Mouse (Mus musculus): ENCODE measurements around the gene Lingo2. TPM values are rescaled to one million over a fixed set of nuclear protein-coding genes. Genes with fewer than 3 reads are reported as not detected.
A peak's percentile ranks its signal among the peaks of the same experiment; 100 is the strongest.

The Lingo2 gene
- polyA plus RNA-seq, 1 experiment from 2014 or later, result 40.5 TPM

- Histone ChIP-seq H3K36me3 (no peaks in the 10 kb centered on the region), H3K9ac (no peak overlapping the region), H3K27ac (no peak overlapping the region), H3K27me3 (no peaks in the 10 kb centered on the region), H3K4me1 (replicated peaks) (no peaks in the 10 kb centered on the region), H3K9me3 (no peaks in the 10 kb centered on the region), H3K4me2 (no peak overlapping the region), H3K4me3 (no peak overlapping the region)
- WGBS, result 73% methylated on average over 1 of the region's 1 CpGs
- no peak for ATAC-seq (ENCODE audit: low FRiP score)
These were observed 461.3 kb downstream of the Lingo2 start for GRCm38 (mm10) chr4:36490255-36490654.

- H3K9ac ChIP-seq, result no peak overlapping the region
- no peaks in the 10 kb centered on the region for H3K36me3 ChIP-seq
- no peaks in the 10 kb centered on the region for H3K27me3 ChIP-seq
- H3K4me2 ChIP-seq, result no peak overlapping the region
- no peak overlapping the region for H3K4me3 ChIP-seq
- no peak overlapping the region for H3K27ac ChIP-seq
- H3K9me3 ChIP-seq, result no peaks in the 10 kb centered on the region
- no peak for ATAC-seq (ENCODE audit: low FRiP score)
- WGBS, result 83% methylated on average over 3 of the region's 3 CpGs
- no peaks in the 10 kb centered on the region for H3K4me1 ChIP-seq (replicated peaks)
These were observed 516.3 kb downstream of the Lingo2 start for GRCm38 (mm10) chr4:36435211-36435610.

GRCm38 (mm10) chr4:36426192-36426591, 525.4 kb downstream of the Lingo2 start:
- peak; percentile 92 for ATAC-seq (ENCODE audit: low FRiP score)
- Histone ChIP-seq H3K9me3 (no peaks in the 10 kb centered on the region), H3K4me3 (no peak overlapping the region), H3K36me3 (no peaks in the 10 kb centered on the region), H3K27ac (no peak overlapping the region; the same call in 1 of the 2 replicates), H3K27me3 (no peaks in the 10 kb centered on the region), H3K9ac (no peak overlapping the region), H3K4me2 (no peak overlapping the region), H3K4me1 (replicated peaks) (peaks cover 5% of the 10 kb centered on the region; the same call in 1 of the 2 replicates)
- WGBS, result 24% methylated on average over 5 of the region's 5 CpGs

- Histone ChIP-seq H3K36me3 (no peaks in the 10 kb centered on the region), H3K9ac (no peak overlapping the region), H3K4me1 (replicated peaks) (no peaks in the 10 kb centered on the region), H3K4me3 (no peak overlapping the region), H3K27ac (no peak overlapping the region), H3K4me2 (no peak overlapping the region), H3K9me3 (no peaks in the 10 kb centered on the region), H3K27me3 (no peaks in the 10 kb centered on the region)
- no peak for ATAC-seq (ENCODE audit: low FRiP score)
- WGBS, result 96% methylated on average over 3 of the region's 3 CpGs
These were observed 544.2 kb downstream of the Lingo2 start for GRCm38 (mm10) chr4:36407350-36407749.

GRCm38 (mm10) chr4:36368925-36369324, 582.6 kb downstream of the Lingo2 start:
- no peak for ATAC-seq (ENCODE audit: low FRiP score)
- Histone ChIP-seq H3K27ac (no peak overlapping the region), H3K27me3 (no peaks in the 10 kb centered on the region), H3K36me3 (no peaks in the 10 kb centered on the region), H3K9me3 (no peaks in the 10 kb centered on the region), H3K4me2 (no peak overlapping the region), H3K4me1 (replicated peaks) (no peaks in the 10 kb centered on the region), H3K4me3 (no peak overlapping the region), H3K9ac (no peak overlapping the region)
- 86% methylated on average over 3 of the region's 3 CpGs for WGBS

GRCm38 (mm10) chr4:36354401-36354800, 597.1 kb downstream of the Lingo2 start:
- no peak overlapping the region for H3K4me2 ChIP-seq
- H3K9ac ChIP-seq, result no peak overlapping the region
- no peak for ATAC-seq (ENCODE audit: low FRiP score)
- no peaks in the 10 kb centered on the region for H3K27me3 ChIP-seq
- 82% methylated on average over 2 of the region's 2 CpGs for WGBS
- H3K4me1 ChIP-seq (replicated peaks), result no peaks in the 10 kb centered on the region
- no peaks in the 10 kb centered on the region for H3K36me3 ChIP-seq
- H3K4me3 ChIP-seq, result no peak overlapping the region
- H3K9me3 ChIP-seq, result no peaks in the 10 kb centered on the region
- no peak overlapping the region for H3K27ac ChIP-seq

- Histone ChIP-seq H3K9ac (no peak overlapping the region), H3K9me3 (no peaks in the 10 kb centered on the region), H3K4me1 (replicated peaks) (no peaks in the 10 kb centered on the region), H3K36me3 (no peaks in the 10 kb centered on the region), H3K4me2 (no peak overlapping the region), H3K27me3 (no peaks in the 10 kb centered on the region), H3K27ac (no peak overlapping the region), H3K4me3 (no peak overlapping the region)
- WGBS, result 88% methylated on average over 1 of the region's 1 CpGs
- no peak for ATAC-seq (ENCODE audit: low FRiP score)
These were observed 619.8 kb downstream of the Lingo2 start for GRCm38 (mm10) chr4:36331741-36332140.

- Histone ChIP-seq H3K4me2 (no peak overlapping the region), H3K9me3 (no peaks in the 10 kb centered on the region), H3K9ac (no peak overlapping the region), H3K36me3 (no peaks in the 10 kb centered on the region), H3K27me3 (no peaks in the 10 kb centered on the region), H3K27ac (no peak overlapping the region), H3K4me3 (no peak overlapping the region), H3K4me1 (replicated peaks) (no peaks in the 10 kb centered on the region)
- no peak for ATAC-seq (ENCODE audit: low FRiP score)
These were observed 625.9 kb downstream of the Lingo2 start for GRCm38 (mm10) chr4:36325603-36326002.

- no peaks in the 10 kb centered on the region for H3K27me3 ChIP-seq
- H3K4me2 ChIP-seq, result no peak overlapping the region
- H3K4me1 ChIP-seq (replicated peaks), result no peaks in the 10 kb centered on the region; the same call in 1 of the 2 replicates
- no peak overlapping the region for H3K27ac ChIP-seq
- ATAC-seq (ENCODE audit: low FRiP score), result no peak
- H3K4me3 ChIP-seq, result no peak overlapping the region
- WGBS, result 78% methylated on average over 2 of the region's 2 CpGs
- no peaks in the 10 kb centered on the region for H3K36me3 ChIP-seq
- H3K9me3 ChIP-seq, result no peaks in the 10 kb centered on the region
- H3K9ac ChIP-seq, result no peak overlapping the region
These were observed 638.5 kb downstream of the Lingo2 start for GRCm38 (mm10) chr4:36313067-36313466.

- Histone ChIP-seq H3K27ac (no peak overlapping the region), H3K9ac (no peak overlapping the region), H3K36me3 (no peaks in the 10 kb centered on the region), H3K27me3 (no peaks in the 10 kb centered on the region), H3K4me2 (no peak overlapping the region), H3K9me3 (no peaks in the 10 kb centered on the region), H3K4me1 (replicated peaks) (no peaks in the 10 kb centered on the region; the same call in 1 of the 2 replicates), H3K4me3 (no peak overlapping the region)
- no peak for ATAC-seq (ENCODE audit: low FRiP score)
- 82% methylated on average over 6 of the region's 6 CpGs for WGBS
These were observed 640.1 kb downstream of the Lingo2 start for GRCm38 (mm10) chr4:36311431-36311830.

GRCm38 (mm10) chr4:36305228-36305627, 646.3 kb downstream of the Lingo2 start:
- Histone ChIP-seq H3K36me3 (no peaks in the 10 kb centered on the region), H3K27me3 (no peaks in the 10 kb centered on the region), H3K4me1 (replicated peaks) (no peaks in the 10 kb centered on the region), H3K9ac (no peak overlapping the region), H3K27ac (no peak overlapping the region), H3K4me2 (no peak overlapping the region), H3K4me3 (no peak overlapping the region), H3K9me3 (no peaks in the 10 kb centered on the region)
- WGBS, result 82% methylated on average over 1 of the region's 1 CpGs
- ATAC-seq (ENCODE audit: low FRiP score), result no peak

GRCm38 (mm10) chr4:36289701-36290053, 661.9 kb downstream of the Lingo2 start:
- Histone ChIP-seq H3K9ac (0 out of 2 replicates have a peak overlapping the region, but pooled peaks have one; percentile 43), H3K36me3 (no peaks in the 10 kb centered on the region), H3K4me1 (replicated peaks) (peaks cover 12% of the 10 kb centered on the region), H3K27ac (no peak overlapping the region), H3K4me2 (peak overlapping the region; percentile 55), H3K4me3 (peak overlapping the region; percentile 28), H3K27me3 (no peaks in the 10 kb centered on the region), H3K9me3 (no peaks in the 10 kb centered on the region)
- WGBS, result 66% methylated on average over 8 of the region's 8 CpGs
- no peak for ATAC-seq (ENCODE audit: low FRiP score)

- Histone ChIP-seq H3K36me3 (no peaks in the 10 kb centered on the region), H3K27ac (peak overlapping the region; percentile 52; the same call in 1 of the 2 replicates), H3K4me3 (peak overlapping the region; percentile 28), H3K9me3 (no peaks in the 10 kb centered on the region), H3K4me2 (peak overlapping the region; percentile 55), H3K9ac (peak overlapping the region; percentile 43; the same call in 1 of the 2 replicates), H3K27me3 (no peaks in the 10 kb centered on the region), H3K4me1 (replicated peaks) (peaks cover 12% of the 10 kb centered on the region)
- peak; percentile 97 for ATAC-seq (ENCODE audit: low FRiP score)
- 13% methylated on average over 17 of the region's 17 CpGs for WGBS
These were observed 662.5 kb downstream of the Lingo2 start for GRCm38 (mm10) chr4:36288813-36289700.

Measured in hindbrain, embryonic 13.5 days (tissue).